Mouse (Mus musculus): Measurements from ENCODE around the gene Kcnj6. TPM values are rescaled to one million over a fixed set of nuclear protein-coding genes. Genes with fewer than 3 reads are reported as not detected.
A peak's percentile ranks its signal among the peaks of the same experiment; 100 is the strongest.

Gene Kcnj6
- polyA plus RNA-seq, 1 experiment = not detected

GRCm38 (mm10) chr16:94788165-94788564, 209.3 kb downstream of the Kcnj6 start:
- H3K4me3 ChIP-seq (ENCODE audit: insufficient read depth, low read depth, low read length) = no peak overlapping the region
- peaks cover 3% of the 10 kb centered on the region; the same call in 1 of the 2 replicates for H3K4me1 ChIP-seq (ENCODE audit: control insufficient read depth, insufficient read depth, insufficient read length, low read length)
- no peak overlapping the region for H3K27ac ChIP-seq (replicated peaks; ENCODE audit: low read depth, low read length)

- no peaks in the 10 kb centered on the region for H3K4me1 ChIP-seq (ENCODE audit: control insufficient read depth, insufficient read depth, insufficient read length, low read length)
- no peak overlapping the region for H3K4me3 ChIP-seq (ENCODE audit: insufficient read depth, low read depth, low read length)
- H3K27ac ChIP-seq (replicated peaks; ENCODE audit: low read depth, low read length) = no peak overlapping the region
Observed at GRCm38 (mm10) chr16:94785873-94786272, 211.6 kb downstream of the Kcnj6 start.

GRCm38 (mm10) chr16:94783696-94784095, 213.8 kb downstream of the Kcnj6 start:
- H3K4me1 ChIP-seq (ENCODE audit: control insufficient read depth, insufficient read depth, insufficient read length, low read length) = no peaks in the 10 kb centered on the region
- no peak overlapping the region for H3K27ac ChIP-seq (replicated peaks; ENCODE audit: low read depth, low read length)
- no peak overlapping the region for H3K4me3 ChIP-seq (ENCODE audit: insufficient read depth, low read depth, low read length)

- H3K4me1 ChIP-seq (ENCODE audit: control insufficient read depth, insufficient read depth, insufficient read length, low read length) = no peaks in the 10 kb centered on the region
- H3K4me3 ChIP-seq (ENCODE audit: insufficient read depth, low read depth, low read length) = peak overlapping the region; percentile 34
- H3K27ac ChIP-seq (replicated peaks; ENCODE audit: low read depth, low read length) = no peak overlapping the region
Observed at GRCm38 (mm10) chr16:94782110-94782946, 215.2 kb downstream of the Kcnj6 start.

DNA sequence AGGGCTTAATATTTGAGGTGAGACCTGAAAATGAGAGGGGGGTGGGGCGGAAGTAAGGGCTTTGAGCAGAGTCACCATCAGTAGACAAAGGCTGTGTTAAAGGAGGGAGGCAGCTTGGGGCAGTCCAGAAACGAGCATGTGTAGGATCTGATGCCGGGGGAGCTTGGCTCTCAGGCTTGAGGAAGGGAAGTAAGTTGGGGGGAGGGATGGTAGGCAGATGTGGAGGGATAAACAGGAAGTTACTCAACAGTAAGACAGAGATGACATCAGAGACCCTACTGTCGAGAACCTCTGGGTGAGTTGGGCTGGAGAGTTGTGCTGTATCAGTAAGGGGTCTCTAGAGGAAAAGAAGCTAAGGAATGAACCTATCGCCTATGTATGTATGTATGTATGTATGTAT, 223.6 kb downstream of the Kcnj6 start:
- no peak overlapping the region for H3K27ac ChIP-seq (replicated peaks; ENCODE audit: low read depth, low read length)
- H3K4me1 ChIP-seq (ENCODE audit: control insufficient read depth, insufficient read depth, insufficient read length, low read length) = no peaks in the 10 kb centered on the region
- no peak overlapping the region for H3K4me3 ChIP-seq (ENCODE audit: insufficient read depth, low read depth, low read length)

DNA sequence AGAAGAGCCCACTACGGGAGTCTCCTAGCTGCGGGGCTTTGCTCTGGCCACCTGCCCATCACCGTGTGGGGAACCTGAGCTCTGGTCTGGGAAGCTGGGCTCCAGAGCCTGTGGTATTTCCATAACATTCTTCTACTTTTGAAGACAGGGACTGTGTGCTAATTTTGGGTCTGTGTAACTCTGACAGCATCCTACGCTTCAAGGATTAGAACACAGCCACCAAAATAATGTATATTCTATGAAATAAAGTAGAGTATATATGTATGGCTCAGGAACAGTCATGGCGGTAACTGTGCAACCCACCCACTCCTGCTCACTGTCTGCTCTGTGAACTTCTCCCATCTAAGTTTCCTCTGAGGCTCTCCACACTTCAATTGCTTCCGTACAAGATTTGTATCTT, 229.9 kb downstream of the Kcnj6 start:
- Histone ChIP-seq H3K27ac (replicated peaks; ENCODE audit: low read depth, low read length) (no peak overlapping the region), H3K4me3 (ENCODE audit: insufficient read depth, low read depth, low read length) (no peak overlapping the region), H3K4me1 (ENCODE audit: control insufficient read depth, insufficient read depth, insufficient read length, low read length) (no peaks in the 10 kb centered on the region)

- Histone ChIP-seq H3K4me1 (ENCODE audit: control insufficient read depth, insufficient read depth, insufficient read length, low read length) (no peaks in the 10 kb centered on the region), H3K4me3 (ENCODE audit: insufficient read depth, low read depth, low read length) (no peak overlapping the region), H3K27ac (replicated peaks; ENCODE audit: low read depth, low read length) (no peak overlapping the region)
Observed at GRCm38 (mm10) chr16:94765129-94765528, 232.4 kb downstream of the Kcnj6 start.

DNA sequence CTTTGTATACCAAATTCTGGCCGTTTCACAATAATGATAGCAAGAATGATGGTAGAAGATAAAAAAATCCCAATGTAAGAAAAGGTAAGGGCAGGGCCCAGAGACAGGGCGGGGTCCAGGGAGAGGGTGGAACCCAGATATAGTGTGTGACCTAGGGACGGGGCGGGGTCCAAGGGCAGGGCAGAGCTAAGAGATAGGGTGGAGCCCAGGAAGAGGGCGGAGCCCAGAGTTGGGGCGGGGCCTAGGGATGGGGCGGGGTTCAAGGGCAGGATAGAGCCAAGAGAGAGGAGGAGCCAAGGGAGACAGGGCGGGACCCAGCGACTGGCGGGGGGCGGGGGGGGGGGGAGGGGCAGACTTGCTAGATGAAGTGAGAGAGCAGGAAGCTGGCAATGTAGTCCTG, 236.8 kb downstream of the Kcnj6 start:
- H3K27ac ChIP-seq (replicated peaks; ENCODE audit: low read depth, low read length) = no peak overlapping the region
- no peaks in the 10 kb centered on the region for H3K4me1 ChIP-seq (ENCODE audit: control insufficient read depth, insufficient read depth, insufficient read length, low read length)
- no peak overlapping the region for H3K4me3 ChIP-seq (ENCODE audit: insufficient read depth, low read depth, low read length)

GRCm38 (mm10) chr16:94759761-94760160, 237.7 kb downstream of the Kcnj6 start:
- Histone ChIP-seq H3K4me1 (ENCODE audit: control insufficient read depth, insufficient read depth, insufficient read length, low read length) (no peaks in the 10 kb centered on the region), H3K4me3 (ENCODE audit: insufficient read depth, low read depth, low read length) (no peak overlapping the region), H3K27ac (replicated peaks; ENCODE audit: low read depth, low read length) (no peak overlapping the region)

DNA sequence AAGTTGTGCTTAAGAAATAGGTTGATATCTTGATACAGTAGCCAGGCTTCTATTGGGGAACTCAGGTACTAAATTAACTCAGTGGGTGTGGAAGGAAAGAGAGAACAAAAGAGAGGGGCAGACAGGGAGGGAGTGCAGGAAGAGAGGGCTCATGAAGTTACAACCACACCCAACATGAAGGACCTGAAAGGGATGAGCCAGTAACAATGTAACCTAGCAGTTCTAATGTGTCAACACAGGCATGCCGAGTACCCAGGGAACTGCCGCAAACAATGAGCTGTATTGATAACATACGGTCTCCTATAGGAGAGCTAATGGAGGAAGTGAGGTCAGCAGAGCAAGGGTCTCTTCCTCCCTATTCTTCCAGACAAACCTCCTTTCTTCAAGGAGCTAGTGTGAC, 238.9 kb downstream of the Kcnj6 start:
- Histone ChIP-seq H3K27ac (replicated peaks; ENCODE audit: low read depth, low read length) (no peak overlapping the region), H3K4me3 (ENCODE audit: insufficient read depth, low read depth, low read length) (no peak overlapping the region), H3K4me1 (ENCODE audit: control insufficient read depth, insufficient read depth, insufficient read length, low read length) (no peaks in the 10 kb centered on the region)

GRCm38 (mm10) chr16:94756352-94756751, 241.1 kb downstream of the Kcnj6 start:
- no peaks in the 10 kb centered on the region for H3K4me1 ChIP-seq (ENCODE audit: control insufficient read depth, insufficient read depth, insufficient read length, low read length)
- H3K27ac ChIP-seq (replicated peaks; ENCODE audit: low read depth, low read length) = no peak overlapping the region
- no peak overlapping the region for H3K4me3 ChIP-seq (ENCODE audit: insufficient read depth, low read depth, low read length)

GRCm38 (mm10) chr16:94753453-94753852, 244.0 kb downstream of the Kcnj6 start:
- Histone ChIP-seq H3K27ac (replicated peaks; ENCODE audit: low read depth, low read length) (no peak overlapping the region), H3K4me3 (ENCODE audit: insufficient read depth, low read depth, low read length) (no peak overlapping the region)

DNA sequence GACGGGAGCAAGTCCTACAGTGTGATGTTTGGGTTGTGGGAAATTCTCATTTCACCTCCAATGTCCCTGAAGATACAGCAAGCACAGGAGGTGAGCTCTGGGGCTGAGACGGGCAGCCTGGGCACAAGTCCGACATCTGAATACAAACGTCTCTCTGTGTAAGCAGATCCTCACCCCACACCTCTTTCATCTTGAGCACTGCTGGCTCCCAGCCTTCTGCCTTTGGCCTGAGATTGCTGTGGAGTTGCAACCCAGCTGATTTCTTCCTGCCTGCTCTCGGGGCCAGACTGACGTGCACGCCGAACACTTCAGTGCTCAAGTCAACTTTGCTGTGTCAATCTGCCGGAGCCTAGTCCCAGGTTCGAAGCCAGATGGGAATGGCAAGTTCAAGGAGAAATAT, 244.7 kb downstream of the Kcnj6 start:
- Histone ChIP-seq H3K27ac (replicated peaks; ENCODE audit: low read depth, low read length) (no peak overlapping the region), H3K4me1 (ENCODE audit: control insufficient read depth, insufficient read depth, insufficient read length, low read length) (no peaks in the 10 kb centered on the region), H3K4me3 (ENCODE audit: insufficient read depth, low read depth, low read length) (no peak overlapping the region)

More at GRCm38 (mm10) chr16:94753453-94753852, 244.0 kb downstream of the Kcnj6 start:
- H3K4me1 ChIP-seq (ENCODE audit: control insufficient read depth, insufficient read depth, insufficient read length, low read length) = no peaks in the 10 kb centered on the region

GRCm38 (mm10) chr16:94745016-94745415, 252.5 kb downstream of the Kcnj6 start:
- H3K4me3 ChIP-seq (ENCODE audit: insufficient read depth, low read depth, low read length) = no peak overlapping the region
- peaks cover 3% of the 10 kb centered on the region; the same call in 1 of the 2 replicates for H3K4me1 ChIP-seq (ENCODE audit: control insufficient read depth, insufficient read depth, insufficient read length, low read length)
- H3K27ac ChIP-seq (replicated peaks; ENCODE audit: low read depth, low read length) = no peak overlapping the region

GRCm38 (mm10) chr16:94743853-94744501, 253.5 kb downstream of the Kcnj6 start:
- Histone ChIP-seq H3K27ac (replicated peaks; ENCODE audit: low read depth, low read length) (no peak overlapping the region), H3K4me1 (ENCODE audit: control insufficient read depth, insufficient read depth, insufficient read length, low read length) (peaks cover 3% of the 10 kb centered on the region; the same call in 1 of the 2 replicates), H3K4me3 (ENCODE audit: insufficient read depth, low read depth, low read length) (no peak overlapping the region)

GRCm38 (mm10) chr16:94737359-94737687, 260.2 kb downstream of the Kcnj6 start:
- no peak overlapping the region for H3K4me3 ChIP-seq (ENCODE audit: insufficient read depth, low read depth, low read length)
- H3K4me1 ChIP-seq (ENCODE audit: control insufficient read depth, insufficient read depth, insufficient read length, low read length) = no peaks in the 10 kb centered on the region
- no peak overlapping the region for H3K27ac ChIP-seq (replicated peaks; ENCODE audit: low read depth, low read length)

All from brown adipose tissue, adult 24 weeks (tissue).